Comparison of ENCODE assay signal across 24 mouse cellular contexts in genomic region chr6:95960745-95961144, GRCm38 (mm10).
DNase-seq lines count a peak whose midpoint lies in the region; ATAC-seq lines count a peak whose summit lies in the region.
"Had no signal": no experiment of that assay in that cellular context is flagged by ENCODE, and none has a peak within 500 bp of the region (broad histone marks: within the 10 kb centered on the region; RNA-seq: fewer than 3 reads in every experiment).

No protein-coding gene starts in this region.

- no peaks in the 10 kb centered on the region for H3K36me3 ChIP-seq in forebrain, embryonic 13.5 days (ENCODE audit: poor library complexity, severe bottlenecking)
- no peaks in the 10 kb centered on the region for H3K36me3 ChIP-seq in forebrain, embryonic 15.5 days
- no peaks in the 10 kb centered on the region for H3K36me3 ChIP-seq in forebrain, embryonic 16.5 days (ENCODE audit: control insufficient read depth, insufficient read depth)
- H3K36me3 ChIP-seq in forebrain, embryonic 11.5 days (ENCODE audit: control insufficient read depth, insufficient read depth, low read length): no peaks in the 10 kb centered on the region
- H3K36me3 ChIP-seq: embryonic facial prominence, embryonic 13.5 days; embryonic facial prominence, embryonic 15.5 days; G1E had no signal

- H3K9ac ChIP-seq in forebrain, embryonic 13.5 days: no peak overlapping the region
- H3K9ac ChIP-seq in forebrain, embryonic 15.5 days (replicated peaks): no peak overlapping the region
- H3K9ac ChIP-seq in forebrain, embryonic 16.5 days (replicated peaks; ENCODE audit: low read depth, low read length): no peak overlapping the region
- H3K9ac ChIP-seq in forebrain, embryonic 11.5 days (ENCODE audit: low read length): no peak overlapping the region
- H3K9ac ChIP-seq: embryonic facial prominence, embryonic 13.5 days; embryonic facial prominence, embryonic 15.5 days had no signal

- DNase-seq in forebrain, embryonic 11.5 days (ENCODE audit: low spot score): no peak
- no peak for DNase-seq in B cell, adult 2 months
- DNase-seq: adrenal gland, adult 8-10 months; adrenal gland, postnatal 14 days; adrenal gland, postnatal 36 days; cerebellum, adult 11 months; cerebellum, adult 18-20 months; cerebellum, adult 8-10 months; cerebellum, adult 9-11 months; cerebellum, postnatal 14 days; cerebellum, postnatal 36 days; embryo, embryonic 11 days; gastrocnemius, adult 2 months had no signal

- WGBS in forebrain, embryonic 13.5 days: 66% methylated on average over 1 of the region's 1 CpGs
- WGBS in forebrain, embryonic 15.5 days: 63% methylated on average over 1 of the region's 1 CpGs
- WGBS in forebrain, embryonic 16.5 days: 59% methylated on average over 1 of the region's 1 CpGs
- 83% methylated on average over 1 of the region's 1 CpGs for WGBS in forebrain, embryonic 11.5 days

- no peaks in the 10 kb centered on the region for H3K9me3 ChIP-seq in forebrain, embryonic 13.5 days (replicated peaks)
- H3K9me3 ChIP-seq in forebrain, embryonic 15.5 days: no peaks in the 10 kb centered on the region
- H3K9me3 ChIP-seq in forebrain, embryonic 16.5 days (ENCODE audit: control insufficient read depth, low read length): no peaks in the 10 kb centered on the region
- no peaks in the 10 kb centered on the region for H3K9me3 ChIP-seq in forebrain, embryonic 11.5 days (ENCODE audit: control insufficient read depth, low read length)
- H3K9me3 ChIP-seq: embryonic facial prominence, embryonic 13.5 days; embryonic facial prominence, embryonic 15.5 days had no signal

- ATAC-seq in forebrain, embryonic 13.5 days: peak; percentile 76; the same call in 1 of the 2 replicates
- ATAC-seq in forebrain, embryonic 15.5 days (replicated peaks): no peak; the same call in 1 of the 2 replicates
- ATAC-seq in forebrain, embryonic 16.5 days: 0 out of 2 replicates have a peak, but pooled peaks have one; percentile 47
- no peak for ATAC-seq in forebrain, embryonic 11.5 days (replicated peaks; ENCODE audit: low FRiP score)
- ATAC-seq: activated CD4-positive, CD25-positive, alpha-beta regulatory T cell, adult 4 months; CD4-positive, CD25-positive, alpha-beta regulatory T cell, adult 4 months; Patski had no signal

- H3K27me3 ChIP-seq in forebrain, embryonic 13.5 days: 0 out of 2 replicates have a peak, but pooled peaks cover 8% of the 10 kb centered on the region
- H3K27me3 ChIP-seq in forebrain, embryonic 15.5 days: no peaks in the 10 kb centered on the region
- 0 out of 2 replicates have a peak, but pooled peaks cover 2% of the 10 kb centered on the region for H3K27me3 ChIP-seq in forebrain, embryonic 16.5 days (replicated peaks; ENCODE audit: control insufficient read depth, insufficient read depth, low read length)
- no peaks in the 10 kb centered on the region for H3K27me3 ChIP-seq in forebrain, embryonic 11.5 days (ENCODE audit: control insufficient read depth, insufficient read depth, low read length)
- H3K27me3 ChIP-seq: CH12.LX; embryonic facial prominence, embryonic 13.5 days; embryonic facial prominence, embryonic 15.5 days had no signal

- H3K4me2 ChIP-seq in forebrain, embryonic 13.5 days: no peak overlapping the region
- H3K4me2 ChIP-seq in forebrain, embryonic 15.5 days (replicated peaks): no peak overlapping the region
- no peak overlapping the region for H3K4me2 ChIP-seq in forebrain, embryonic 16.5 days (ENCODE audit: low read length)
- H3K4me2 ChIP-seq in forebrain, embryonic 11.5 days (ENCODE audit: low read depth, low read length, severe bottlenecking): no peak overlapping the region
- H3K4me2 ChIP-seq: embryonic facial prominence, embryonic 13.5 days; embryonic facial prominence, embryonic 15.5 days had no signal

- no peak overlapping the region for H3K4me3 ChIP-seq in forebrain, embryonic 13.5 days
- H3K4me3 ChIP-seq in forebrain, embryonic 15.5 days: no peak overlapping the region
- H3K4me3 ChIP-seq in forebrain, embryonic 16.5 days (replicated peaks; ENCODE audit: low read length): no peak overlapping the region
- H3K4me3 ChIP-seq in forebrain, embryonic 11.5 days (ENCODE audit: low read depth, low read length): no peak overlapping the region
- H3K4me3 ChIP-seq: embryonic facial prominence, embryonic 13.5 days; embryonic facial prominence, embryonic 15.5 days; erythroblast, embryonic 14.5 days; gastrocnemius, adult 2 months had no signal

- no peak overlapping the region for H3K27ac ChIP-seq in forebrain, embryonic 13.5 days
- no peak overlapping the region for H3K27ac ChIP-seq in forebrain, embryonic 15.5 days (replicated peaks)
- no peak overlapping the region for H3K27ac ChIP-seq in forebrain, embryonic 16.5 days (ENCODE audit: low read length)
- no peak overlapping the region for H3K27ac ChIP-seq in forebrain, embryonic 11.5 days (ENCODE audit: low read depth, low read length)
- H3K27ac ChIP-seq: embryonic facial prominence, embryonic 13.5 days; embryonic facial prominence, embryonic 15.5 days; gastrocnemius, adult 2 months had no signal

- no peaks in the 10 kb centered on the region for H3K4me1 ChIP-seq in forebrain, embryonic 13.5 days
- no peaks in the 10 kb centered on the region for H3K4me1 ChIP-seq in forebrain, embryonic 15.5 days
- no peaks in the 10 kb centered on the region for H3K4me1 ChIP-seq in forebrain, embryonic 16.5 days (replicated peaks; ENCODE audit: control insufficient read depth, insufficient read depth, low read length)
- H3K4me1 ChIP-seq in forebrain, embryonic 11.5 days (replicated peaks; ENCODE audit: control insufficient read depth, insufficient read depth, low read length): no peaks in the 10 kb centered on the region
- H3K4me1 ChIP-seq: embryonic facial prominence, embryonic 13.5 days; embryonic facial prominence, embryonic 15.5 days had no signal

Comparison
In these comparisons a context has a peak if more than half of its experiments do, and no peak if none do; other contexts are left out.
1. ATAC-seq: peak in forebrain, embryonic 13.5 days (single experiment) and forebrain, embryonic 16.5 days (single experiment); none in forebrain, embryonic 15.5 days (single experiment) and forebrain, embryonic 11.5 days (single experiment).